Mouse (Mus musculus): ENCODE data around the gene Slc25a30. TPM values are rescaled to one million over a fixed set of nuclear protein-coding genes. Genes with fewer than 3 reads are reported as not detected.

The Slc25a30 gene
- total and polyA plus RNA-seq, 2 experiments from 2014 or later = 7.0 to 27.4 TPM

- Histone ChIP-seq H3K4me1 (ENCODE audit: insufficient read depth) (no peaks in the 10 kb centered on the region), H3K27me3 (ENCODE audit: insufficient read depth, low read length) (no peaks in the 10 kb centered on the region), H3K36me3 (ENCODE audit: insufficient read depth) (no peaks in the 10 kb centered on the region), H3K4me3 (ENCODE audit: low read depth, low read length) (no peak overlapping the region), H3K9ac (no peak overlapping the region), H3K27ac (ENCODE audit: low read depth, low read length) (no peak overlapping the region), H3K9me3 (ENCODE audit: low read length) (no peaks in the 10 kb centered on the region), H3K4me2 (ENCODE audit: low read depth) (no peak overlapping the region)
- 91% methylated on average over 2 of the region's 2 CpGs for WGBS
- TF ChIP-seq CTCF (IDR thresholded peaks at IDR 0.05; ENCODE audit: low read depth) = no peak
- ATAC-seq = no peak
- DNase-seq = no peak
These were observed 31.7 kb upstream of the Slc25a30 start for GRCm38 (mm10) chr14:75818528-75818927.

- DNase-seq (no peak), ATAC-seq (no peak)
- H3K27ac ChIP-seq (ENCODE audit: low read depth, low read length) = no peak overlapping the region
- no peak overlapping the region for H3K9ac ChIP-seq
- no peaks in the 10 kb centered on the region for H3K27me3 ChIP-seq (ENCODE audit: insufficient read depth, low read length)
- no peak overlapping the region for H3K4me3 ChIP-seq (ENCODE audit: low read depth, low read length)
- H3K36me3 ChIP-seq (ENCODE audit: insufficient read depth) = no peaks in the 10 kb centered on the region
- no peak overlapping the region for H3K4me2 ChIP-seq (ENCODE audit: low read depth)
- H3K4me1 ChIP-seq (ENCODE audit: insufficient read depth) = no peaks in the 10 kb centered on the region
- H3K9me3 ChIP-seq (ENCODE audit: low read length) = no peaks in the 10 kb centered on the region
- WGBS = 85% methylated on average over 6 of the region's 6 CpGs
- TF ChIP-seq CTCF (IDR thresholded peaks at IDR 0.05; ENCODE audit: low read depth) = no peak
These were observed 23.1 kb upstream of the Slc25a30 start for GRCm38 (mm10) chr14:75809931-75810330.

- Histone ChIP-seq H3K27me3 (ENCODE audit: insufficient read depth, low read length) (no peaks in the 10 kb centered on the region), H3K4me1 (ENCODE audit: insufficient read depth) (no peaks in the 10 kb centered on the region), H3K4me3 (ENCODE audit: low read depth, low read length) (no peak overlapping the region), H3K4me2 (ENCODE audit: low read depth) (no peak overlapping the region), H3K36me3 (ENCODE audit: insufficient read depth) (no peaks in the 10 kb centered on the region), H3K9me3 (ENCODE audit: low read length) (no peaks in the 10 kb centered on the region), H3K27ac (ENCODE audit: low read depth, low read length) (no peak overlapping the region), H3K9ac (no peak overlapping the region)
- no peak for TF ChIP-seq CTCF (IDR thresholded peaks at IDR 0.05; ENCODE audit: low read depth)
- ATAC-seq = no peak
- no peak for DNase-seq
- 67% methylated on average over 8 of the region's 8 CpGs for WGBS
These were observed 21.0 kb upstream of the Slc25a30 start for GRCm38 (mm10) chr14:75807800-75808199.

- Histone ChIP-seq H3K27ac (ENCODE audit: low read depth, low read length) (no peak overlapping the region), H3K9ac (no peak overlapping the region), H3K27me3 (ENCODE audit: insufficient read depth, low read length) (no peaks in the 10 kb centered on the region), H3K4me2 (ENCODE audit: low read depth) (no peak overlapping the region), H3K9me3 (ENCODE audit: low read length) (no peaks in the 10 kb centered on the region), H3K36me3 (ENCODE audit: insufficient read depth) (no peaks in the 10 kb centered on the region), H3K4me1 (ENCODE audit: insufficient read depth) (no peaks in the 10 kb centered on the region), H3K4me3 (ENCODE audit: low read depth, low read length) (no peak overlapping the region)
- TF ChIP-seq CTCF (IDR thresholded peaks at IDR 0.05; ENCODE audit: low read depth) = no peak
- WGBS = 48% methylated on average over 5 of the region's 5 CpGs
- no peak for DNase-seq
- no peak for ATAC-seq
These were observed 11.0 kb upstream of the Slc25a30 start for GRCm38 (mm10) chr14:75797769-75798386.

- WGBS = 89% methylated on average over 4 of the region's 4 CpGs
- no peaks in the 10 kb centered on the region for H3K9me3 ChIP-seq (ENCODE audit: low read length)
- H3K9ac ChIP-seq = no peak overlapping the region
- H3K27ac ChIP-seq (ENCODE audit: low read depth, low read length) = no peak overlapping the region
- H3K36me3 ChIP-seq (ENCODE audit: insufficient read depth) = no peaks in the 10 kb centered on the region
- no peak overlapping the region for H3K4me2 ChIP-seq (ENCODE audit: low read depth)
- H3K4me1 ChIP-seq (ENCODE audit: insufficient read depth) = no peaks in the 10 kb centered on the region
- no peak for DNase-seq
- H3K4me3 ChIP-seq (ENCODE audit: low read depth, low read length) = no peak overlapping the region
- no peak for ATAC-seq
- no peak for TF ChIP-seq CTCF (IDR thresholded peaks at IDR 0.05; ENCODE audit: low read depth)
- no peaks in the 10 kb centered on the region for H3K27me3 ChIP-seq (ENCODE audit: insufficient read depth, low read length)
These were observed 9.1 kb upstream of the Slc25a30 start for GRCm38 (mm10) chr14:75795918-75796317.

GRCm38 (mm10) chr14:75794726-75795125 lies 7.9 kb upstream of the Slc25a30 start:
- no peak for DNase-seq
- Histone ChIP-seq H3K36me3 (ENCODE audit: insufficient read depth) (no peaks in the 10 kb centered on the region), H3K9ac (no peak overlapping the region), H3K9me3 (ENCODE audit: low read length) (no peaks in the 10 kb centered on the region), H3K27me3 (ENCODE audit: insufficient read depth, low read length) (no peaks in the 10 kb centered on the region), H3K27ac (ENCODE audit: low read depth, low read length) (no peak overlapping the region), H3K4me3 (ENCODE audit: low read depth, low read length) (no peak overlapping the region), H3K4me1 (ENCODE audit: insufficient read depth) (no peaks in the 10 kb centered on the region), H3K4me2 (ENCODE audit: low read depth) (no peak overlapping the region)
- no peak for TF ChIP-seq CTCF (IDR thresholded peaks at IDR 0.05; ENCODE audit: low read depth)
- 85% methylated on average over 5 of the region's 5 CpGs for WGBS
- ATAC-seq = no peak

GRCm38 (mm10) chr14:75794324-75794723 lies 7.5 kb upstream of the Slc25a30 start:
- ATAC-seq = no peak
- Histone ChIP-seq H3K4me3 (ENCODE audit: low read depth, low read length) (no peak overlapping the region), H3K9me3 (ENCODE audit: low read length) (no peaks in the 10 kb centered on the region), H3K4me1 (ENCODE audit: insufficient read depth) (no peaks in the 10 kb centered on the region), H3K4me2 (ENCODE audit: low read depth) (no peak overlapping the region), H3K9ac (no peak overlapping the region), H3K36me3 (ENCODE audit: insufficient read depth) (no peaks in the 10 kb centered on the region), H3K27ac (ENCODE audit: low read depth, low read length) (no peak overlapping the region), H3K27me3 (ENCODE audit: insufficient read depth, low read length) (no peaks in the 10 kb centered on the region)
- WGBS = 77% methylated on average over 6 of the region's 6 CpGs
- no peak for TF ChIP-seq CTCF (IDR thresholded peaks at IDR 0.05; ENCODE audit: low read depth)
- DNase-seq = no peak
